Mouse (Mus musculus) intestine, embryonic 14.5 days (tissue): ENCODE data around the gene Tfap4. TPM values are rescaled to one million over a fixed set of nuclear protein-coding genes. Genes with fewer than 3 reads are reported as not detected.
A peak's percentile ranks its signal among the peaks of the same experiment; 100 is the strongest.

ENCODE experiments used
- ATAC-seq: fragments of 200-750 bp; cut with Nextera tagmentation; replicated peaks from 2 replicates; pipeline ENCODE4 v1.8.0; 2017; ENCODE audit warnings: low read depth, moderate number of reproducible peaks, moderate TSS enrichment, moderate library complexity; ENCODE audit not compliant: low FRiP score, low TSS enrichment
- DNase-seq: peaks from one replicate; pipeline ENCODE4 v3.0.0-alpha.2; 2018; ENCODE audit warnings: low spot score
- H3K27ac ChIP-seq: fragments of 300-500 bp; sonication (generic); 2 replicates; pipeline ENCODE4 v1.5.1; 2014; ENCODE audit warnings: low read depth, mild to moderate bottlenecking, control low read depth
- H3K27me3 ChIP-seq: fragments of 300-500 bp; sonication (generic); replicated peaks from 2 replicates; pipeline ENCODE4 v1.6.1; 2014; ENCODE audit warnings: low read length, control low read depth; ENCODE audit not compliant: control insufficient read depth, insufficient read depth
- H3K36me3 ChIP-seq: fragments of 300-500 bp; sonication (generic); 2 replicates; pipeline ENCODE4 v1.6.1; 2014; ENCODE audit warnings: low read length, control low read depth; ENCODE audit not compliant: control insufficient read depth, insufficient read depth
- H3K4me1 ChIP-seq: fragments of 300-500 bp; sonication (generic); replicated peaks from 2 replicates; pipeline ENCODE4 v1.6.1; 2014; ENCODE audit warnings: low read length, control low read depth, mixed read lengths; ENCODE audit not compliant: control insufficient read depth, insufficient read depth
- H3K4me2 ChIP-seq: fragments of 300-500 bp; sonication (generic); 2 replicates; pipeline ENCODE4 v1.6.1; 2014; ENCODE audit warnings: low read length
- H3K4me3 ChIP-seq: fragments of 300-500 bp; sonication (generic); 2 replicates; pipeline ENCODE4 v1.5.1; 2014; ENCODE audit warnings: low read depth, low read length, control low read depth, mixed read lengths
- H3K9ac ChIP-seq: fragments of 300-500 bp; sonication (generic); 2 replicates; pipeline ENCODE4 v1.6.1; 2014; ENCODE audit warnings: mild to moderate bottlenecking, low read length
- H3K9me3 ChIP-seq: fragments of 300-500 bp; sonication (generic); 2 replicates; pipeline ENCODE4 v1.6.1; 2016; ENCODE audit warnings: low read length, control low read depth; ENCODE audit not compliant: control insufficient read depth
- WGBS: fragments of 180-500 bp; shearing (Covaris S2); extraction: QIAGEN DNeasy Blood & Tissue Kit; methylation state at CpG from one replicate; pipeline ENCODE4 v1.1.7; 2014; 5-methylcytosine and 5-hydroxymethylcytosine counted together
- polyA plus RNA-seq: library from polyadenylated mRNA; unstranded; fragments of >200 nt; fragmentation: Nextera tagmentation; extraction: Ambion mirVana; gene quantifications from 2 replicates; pipeline ENCODE4 v1.2.1, GENCODE M21; 2014

Tfap4 gene
- polyA plus RNA-seq, 1 experiment from 2014 or later, result 30.0 TPM

DNA sequence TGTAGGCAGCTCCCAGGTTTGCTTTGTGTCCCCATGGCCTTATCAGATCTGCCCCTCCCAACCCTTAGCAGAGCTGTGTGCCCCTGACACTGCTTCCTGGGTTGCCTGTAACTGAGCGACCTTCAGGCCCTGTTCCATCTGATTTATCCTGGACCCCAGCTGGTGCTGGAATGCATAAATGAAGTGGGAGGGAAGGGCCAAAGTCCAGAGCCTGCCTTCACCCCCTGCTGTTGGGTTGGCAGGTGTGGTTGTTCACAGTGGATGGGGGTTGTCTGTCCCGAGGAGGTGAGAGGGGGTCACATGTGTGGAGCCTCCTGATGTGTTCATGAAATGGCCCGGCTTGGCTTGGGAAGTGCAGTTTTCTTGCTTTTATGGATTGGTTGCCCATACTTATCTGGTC, 42.5 kb upstream of the Tfap4 start:
- H3K9me3 ChIP-seq, result no peaks in the 10 kb centered on the region
- no peak for DNase-seq
- H3K9ac ChIP-seq, result no peak overlapping the region
- ATAC-seq, result peak; percentile 29; the same call in 1 of the 2 replicates
- no peaks in the 10 kb centered on the region for H3K27me3 ChIP-seq
- peak overlapping the region; percentile 70 for H3K27ac ChIP-seq
- no peak overlapping the region for H3K4me3 ChIP-seq
- no peaks in the 10 kb centered on the region for H3K36me3 ChIP-seq
- H3K4me1 ChIP-seq, result peaks cover 96% of the 10 kb centered on the region
- 21% methylated on average over 3 of the region's 3 CpGs for WGBS
- no peak overlapping the region for H3K4me2 ChIP-seq

DNA sequence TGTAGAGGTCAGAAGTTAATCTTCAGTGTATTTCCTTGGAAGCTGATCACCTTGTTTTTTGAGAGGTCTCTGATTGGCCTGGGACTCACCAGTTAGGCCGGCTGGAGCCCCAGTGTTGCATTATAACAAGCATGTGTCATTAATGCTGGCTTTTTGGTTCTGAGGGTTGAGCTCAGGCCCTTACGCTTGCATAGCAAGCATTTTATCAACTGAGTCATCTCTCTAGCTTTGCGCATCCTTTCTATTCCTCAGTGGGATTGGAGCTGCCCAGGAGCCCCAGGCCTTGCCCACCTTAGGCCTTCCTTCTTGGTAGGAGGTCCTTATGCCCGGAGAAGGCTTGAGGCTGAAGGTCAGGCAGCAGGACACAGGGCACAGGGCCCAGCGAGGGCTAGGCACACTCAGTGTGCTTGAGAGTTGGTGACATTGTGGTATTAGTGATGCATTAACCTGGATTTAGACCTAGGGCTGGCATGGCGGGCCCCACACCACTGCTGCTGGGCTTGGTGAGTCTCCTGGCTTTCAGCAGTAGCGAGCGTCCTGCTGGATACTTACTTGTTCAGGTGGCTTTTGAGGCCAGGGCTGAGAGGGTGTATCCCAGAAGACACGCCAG, 41.2 kb upstream of the Tfap4 start:
- Histone ChIP-seq H3K27ac (no peak overlapping the region), H3K4me1 (peaks cover 96% of the 10 kb centered on the region), H3K27me3 (no peaks in the 10 kb centered on the region), H3K4me2 (no peak overlapping the region), H3K4me3 (no peak overlapping the region), H3K9ac (no peak overlapping the region), H3K9me3 (no peaks in the 10 kb centered on the region), H3K36me3 (no peaks in the 10 kb centered on the region)
- ATAC-seq (no peak), DNase-seq (no peak)
- 70% methylated on average over 9 of the region's 9 CpGs for WGBS

DNA sequence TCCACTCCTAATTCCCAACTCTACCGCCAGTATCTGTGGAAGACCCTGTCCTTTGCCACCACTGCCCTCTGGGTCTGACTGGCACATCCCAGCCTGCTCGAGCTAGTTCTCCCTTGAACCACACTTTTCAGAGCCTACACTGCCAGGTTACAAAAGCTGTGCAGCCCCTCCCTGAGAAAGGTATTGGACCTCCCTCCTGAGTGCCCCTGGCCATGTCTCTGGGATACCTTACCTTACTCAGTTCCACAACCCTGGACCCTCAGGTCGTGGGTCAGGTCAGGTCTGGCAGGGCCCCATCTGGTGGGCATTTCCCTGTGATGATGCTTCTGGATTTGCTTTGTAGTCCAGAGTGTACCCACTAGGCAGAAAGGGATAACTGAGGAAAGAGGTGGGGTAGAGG, 40.0 kb upstream of the Tfap4 start:
- Histone ChIP-seq H3K4me1 (peaks cover 89% of the 10 kb centered on the region), H3K4me2 (no peak overlapping the region), H3K36me3 (no peaks in the 10 kb centered on the region), H3K9ac (no peak overlapping the region), H3K4me3 (no peak overlapping the region), H3K27ac (no peak overlapping the region; the same call in 1 of the 2 replicates), H3K9me3 (no peaks in the 10 kb centered on the region), H3K27me3 (no peaks in the 10 kb centered on the region)
- DNase-seq (no peak), ATAC-seq (no peak)
- WGBS, result 77% methylated on average over 3 of the region's 3 CpGs

DNA sequence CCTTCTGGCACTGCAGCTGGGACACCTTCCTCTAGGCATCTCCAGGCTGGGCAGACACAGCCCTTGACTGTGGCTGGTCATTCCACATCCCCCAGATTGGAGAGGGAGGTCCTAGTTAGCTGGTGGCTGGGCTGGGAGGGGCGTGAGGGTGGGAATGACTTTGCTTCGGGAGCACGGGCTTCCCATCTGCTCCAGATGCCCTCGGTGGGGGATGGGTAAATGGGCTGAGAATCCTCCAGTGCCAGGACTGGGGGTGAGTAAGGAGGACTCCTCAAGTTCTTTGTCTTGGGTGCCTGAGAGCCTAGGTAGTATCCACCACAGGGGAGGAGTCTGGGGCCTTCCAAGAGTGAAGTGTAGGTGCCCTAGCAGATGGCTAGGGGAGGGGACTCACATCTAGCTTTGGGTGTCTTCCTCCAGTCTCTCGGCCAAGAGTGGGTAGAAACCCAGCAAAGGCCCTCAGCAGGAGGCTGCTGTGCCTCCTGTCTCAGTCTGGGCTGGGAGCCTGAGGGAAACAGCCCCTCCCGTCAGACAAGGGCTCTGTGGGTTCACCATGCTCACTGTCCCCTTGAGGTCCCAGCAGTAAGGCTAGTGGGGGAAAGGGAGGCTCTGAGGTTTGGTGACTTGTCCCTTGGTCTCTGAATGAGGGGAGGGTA, 39.4 kb upstream of the Tfap4 start:
- Histone ChIP-seq H3K36me3 (no peaks in the 10 kb centered on the region), H3K4me1 (peaks cover 83% of the 10 kb centered on the region), H3K9ac (0 out of 2 replicates have a peak overlapping the region, but pooled peaks have one; percentile 5), H3K9me3 (no peaks in the 10 kb centered on the region), H3K4me2 (peak overlapping the region; percentile 16; the same call in 1 of the 2 replicates), H3K27me3 (no peaks in the 10 kb centered on the region), H3K27ac (peak overlapping the region; percentile 7; the same call in 1 of the 2 replicates), H3K4me3 (no peak overlapping the region)
- no peak for ATAC-seq
- 21% methylated on average over 6 of the region's 6 CpGs for WGBS
- no peak for DNase-seq

DNA sequence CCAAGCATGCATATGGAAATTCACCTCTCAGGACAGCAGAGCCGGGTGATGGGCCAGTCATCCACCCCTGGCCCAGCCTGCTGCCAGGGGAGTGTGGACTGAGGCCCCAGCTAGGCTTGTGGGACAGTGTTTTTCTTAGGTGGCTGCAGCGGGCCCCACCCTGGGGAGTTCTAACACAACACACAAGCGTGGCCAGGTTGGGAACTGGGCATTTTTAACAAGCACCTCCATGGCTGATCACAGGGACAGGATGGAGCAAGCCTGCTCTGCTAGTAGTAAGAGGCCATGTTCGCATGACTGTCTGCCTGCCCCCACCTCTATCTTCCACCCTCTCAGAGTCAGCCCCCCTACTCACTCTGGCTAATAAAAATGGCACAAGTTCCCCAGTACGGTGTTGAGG, 38.4 kb upstream of the Tfap4 start:
- Histone ChIP-seq H3K9ac (0 out of 2 replicates have a peak overlapping the region, but pooled peaks have one; percentile 10), H3K4me1 (peaks cover 73% of the 10 kb centered on the region), H3K9me3 (no peaks in the 10 kb centered on the region), H3K4me3 (no peak overlapping the region), H3K36me3 (no peaks in the 10 kb centered on the region), H3K27me3 (no peaks in the 10 kb centered on the region), H3K27ac (0 out of 2 replicates have a peak overlapping the region, but pooled peaks have one; percentile 16), H3K4me2 (peak overlapping the region; percentile 100; the same call in 1 of the 2 replicates)
- DNase-seq (no peak), ATAC-seq (no peak)
- WGBS, result 58% methylated on average over 5 of the region's 5 CpGs

DNA sequence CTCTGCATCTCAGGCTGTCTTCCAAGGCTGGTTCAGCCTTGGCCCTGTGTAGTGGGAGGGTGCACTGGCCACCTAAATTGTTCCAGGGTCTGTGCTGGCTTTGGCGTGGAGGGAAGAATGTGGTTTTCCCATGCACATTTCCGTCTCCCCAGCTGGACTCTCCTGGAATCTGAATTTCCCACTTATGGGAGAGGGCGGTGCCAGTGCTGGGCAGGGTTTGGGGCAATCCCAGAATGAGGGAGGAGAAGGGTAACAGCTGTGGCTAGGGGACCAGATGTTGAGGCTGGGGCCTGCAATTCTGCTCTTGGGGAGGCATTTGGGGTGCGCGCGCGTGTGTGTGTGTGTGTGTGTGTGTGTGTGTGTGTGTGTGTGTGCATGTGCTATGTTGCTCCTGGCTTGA, 37.6 kb upstream of the Tfap4 start:
- H3K4me3 ChIP-seq, result no peak overlapping the region
- ATAC-seq (no peak), DNase-seq (no peak)
- peaks cover 73% of the 10 kb centered on the region for H3K4me1 ChIP-seq
- H3K9ac ChIP-seq, result no peak overlapping the region
- H3K36me3 ChIP-seq, result no peaks in the 10 kb centered on the region
- H3K27ac ChIP-seq, result peak overlapping the region; percentile 44; the same call in 1 of the 2 replicates
- H3K27me3 ChIP-seq, result no peaks in the 10 kb centered on the region
- peak overlapping the region; percentile 100 for H3K4me2 ChIP-seq
- H3K9me3 ChIP-seq, result no peaks in the 10 kb centered on the region
- 48% methylated on average over 7 of the region's 7 CpGs for WGBS

DNA sequence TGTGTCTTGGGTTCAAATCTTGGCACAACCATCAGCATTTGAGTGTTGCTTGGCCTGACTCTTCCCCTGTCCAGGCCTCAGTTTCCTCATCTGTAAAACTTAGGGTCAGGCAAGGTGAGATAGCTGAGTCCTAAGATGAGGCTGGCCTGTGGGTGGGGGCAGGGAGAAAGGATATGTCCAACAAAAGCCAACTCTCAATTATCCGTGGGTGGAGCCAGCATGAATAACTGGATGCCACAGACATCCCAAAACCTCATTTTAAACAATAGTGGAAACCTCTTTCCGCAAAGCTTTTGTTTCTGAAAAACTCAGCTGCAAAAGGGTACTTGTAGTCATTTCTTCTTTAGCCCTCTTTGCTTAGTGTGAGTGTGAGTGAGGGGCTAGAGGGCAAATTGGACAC, 37.2 kb upstream of the Tfap4 start:
- no peak for ATAC-seq
- Histone ChIP-seq H3K36me3 (no peaks in the 10 kb centered on the region), H3K4me2 (peak overlapping the region; percentile 100), H3K27me3 (no peaks in the 10 kb centered on the region), H3K4me3 (0 out of 2 replicates have a peak overlapping the region, but pooled peaks have one; percentile 87), H3K9ac (no peak overlapping the region), H3K9me3 (no peaks in the 10 kb centered on the region), H3K4me1 (peaks cover 73% of the 10 kb centered on the region), H3K27ac (peak overlapping the region; percentile 44; the same call in 1 of the 2 replicates)
- 56% methylated on average over 2 of the region's 2 CpGs for WGBS
- DNase-seq, result no peak

DNA sequence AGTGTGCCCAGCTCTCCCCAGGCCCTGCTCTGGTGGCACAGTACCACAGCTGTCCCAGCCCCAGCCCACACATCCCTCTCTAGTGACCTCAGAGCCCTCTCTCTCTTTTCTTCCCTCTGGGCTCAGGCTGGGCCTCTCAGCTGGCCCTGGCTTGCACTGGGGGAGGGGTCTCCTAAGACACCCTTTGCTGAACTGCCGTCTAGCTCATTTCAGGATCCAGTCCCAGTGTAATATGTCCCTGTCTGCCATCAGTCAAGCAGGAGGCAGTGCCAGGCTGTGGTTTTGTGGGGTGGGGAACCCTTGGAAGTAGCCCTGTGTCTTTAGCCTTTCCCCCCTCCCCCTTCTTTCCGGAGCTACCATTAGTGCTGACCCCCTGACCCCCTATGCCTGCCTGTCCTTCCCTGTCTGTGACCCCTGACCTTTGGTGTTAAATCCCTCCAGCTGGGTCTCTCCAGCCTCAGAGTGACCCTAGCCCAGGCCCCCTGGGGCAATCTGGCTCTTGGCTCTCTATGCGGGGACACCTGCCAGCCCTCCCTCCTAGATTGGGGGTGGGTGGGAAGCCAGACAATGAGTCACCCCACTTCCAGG, 36.6 kb upstream of the Tfap4 start:
- peak overlapping the region; percentile 90 for H3K9ac ChIP-seq
- peak overlapping the region; percentile 87 for H3K4me3 ChIP-seq
- H3K27me3 ChIP-seq, result no peaks in the 10 kb centered on the region
- H3K4me1 ChIP-seq, result peaks cover 70% of the 10 kb centered on the region
- WGBS, result 13% methylated on average over 3 of the region's 3 CpGs
- DNase-seq (no peak), ATAC-seq (no peak)
- no peaks in the 10 kb centered on the region for H3K36me3 ChIP-seq
- no peaks in the 10 kb centered on the region for H3K9me3 ChIP-seq
- peak overlapping the region; percentile 93 for H3K27ac ChIP-seq
- peak overlapping the region; percentile 100 for H3K4me2 ChIP-seq
